Mouse (Mus musculus) neural tube, embryonic 13.5 days (tissue): ENCODE measurements around the gene Pofut1. TPM values are rescaled to one million over a fixed set of nuclear protein-coding genes. Genes with fewer than 3 reads are reported as not detected.

ENCODE experiments used
- ATAC-seq: fragments of 200-750 bp; cut with Nextera tagmentation; 2 replicates; pipeline ENCODE4 v1.8.0; 2017; ENCODE audit warnings: low read depth, mild to moderate bottlenecking, moderate TSS enrichment, moderate library complexity
- H3K27ac ChIP-seq: fragments of 300-500 bp; sonication (generic); replicated peaks from 2 replicates; pipeline ENCODE4 v1.5.1; 2015; ENCODE audit warnings: moderate library complexity, mild to moderate bottlenecking, inconsistent platforms
- H3K27me3 ChIP-seq: fragments of 300-500 bp; sonication (generic); 2 replicates; pipeline ENCODE4 v1.6.1; 2015; ENCODE audit warnings: mild to moderate bottlenecking, inconsistent platforms
- H3K36me3 ChIP-seq: fragments of 300-500 bp; sonication (generic); 2 replicates; pipeline ENCODE4 v1.6.1; 2015; ENCODE audit warnings: mild to moderate bottlenecking, inconsistent platforms
- H3K4me1 ChIP-seq: fragments of 300-500 bp; sonication (generic); replicated peaks from 2 replicates; pipeline ENCODE4 v1.6.1; 2015; ENCODE audit warnings: inconsistent platforms
- H3K4me2 ChIP-seq: fragments of 300-500 bp; sonication (generic); 2 replicates; pipeline ENCODE4 v1.6.1; 2015; ENCODE audit warnings: inconsistent platforms, mild to moderate bottlenecking, moderate library complexity
- H3K4me3 ChIP-seq: fragments of 300-500 bp; sonication (generic); 2 replicates; pipeline ENCODE4 v1.5.1; 2015; ENCODE audit warnings: mild to moderate bottlenecking, inconsistent platforms
- H3K9ac ChIP-seq: fragments of 300-500 bp; sonication (generic); 2 replicates; pipeline ENCODE4 v1.6.1; 2015; ENCODE audit warnings: moderate library complexity, mild to moderate bottlenecking, inconsistent platforms
- H3K9me3 ChIP-seq: fragments of 300-500 bp; sonication (generic); 2 replicates; pipeline ENCODE4 v1.6.1; 2016; ENCODE audit warnings: inconsistent platforms
- WGBS: fragments of 180-500 bp; shearing (Covaris S2); methylation state at CpG from one replicate; pipeline ENCODE4 v1.1.7; 2015; 5-methylcytosine and 5-hydroxymethylcytosine counted together
- polyA plus RNA-seq: library from polyadenylated mRNA; unstranded; fragments of >200 nt; fragmentation: Nextera tagmentation; extraction: Ambion mirVana; gene quantifications from 2 replicates; pipeline ENCODE4 v1.2.1, GENCODE M21; 2015

Gene Pofut1
- polyA plus RNA-seq, 1 experiment from 2014 or later = 5.5 TPM

DNA sequence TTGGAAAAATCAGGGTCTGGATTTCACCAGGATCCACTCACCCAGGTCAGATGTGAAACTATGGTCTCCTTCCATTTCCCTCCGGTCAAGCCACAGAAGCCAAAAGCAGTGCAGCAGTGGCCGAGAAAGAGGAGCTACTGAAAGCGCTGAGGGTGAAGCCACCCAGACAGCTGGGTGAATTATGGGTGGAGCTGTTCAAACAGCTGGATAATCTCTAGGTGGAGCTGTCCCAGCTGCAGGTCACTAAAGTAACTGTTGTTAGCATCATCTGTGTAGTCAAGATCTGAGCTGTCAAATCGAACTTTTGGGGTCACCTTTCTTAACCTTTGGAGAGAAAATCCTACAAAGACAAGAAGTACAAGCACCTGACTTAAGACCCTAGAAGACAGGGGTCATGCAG lies 57.1 kb downstream of the Pofut1 start:
- no peak overlapping the region for H3K4me2 ChIP-seq
- no peak for ATAC-seq
- no peaks in the 10 kb centered on the region for H3K9me3 ChIP-seq
- H3K9ac ChIP-seq = no peak overlapping the region
- H3K4me3 ChIP-seq = no peak overlapping the region
- H3K27ac ChIP-seq = no peak overlapping the region
- 0 out of 2 replicates have a peak, but pooled peaks cover 6% of the 10 kb centered on the region for H3K36me3 ChIP-seq
- peaks cover 19% of the 10 kb centered on the region for H3K4me1 ChIP-seq
- WGBS = 60% methylated on average over 4 of the region's 4 CpGs
- no peaks in the 10 kb centered on the region for H3K27me3 ChIP-seq

DNA sequence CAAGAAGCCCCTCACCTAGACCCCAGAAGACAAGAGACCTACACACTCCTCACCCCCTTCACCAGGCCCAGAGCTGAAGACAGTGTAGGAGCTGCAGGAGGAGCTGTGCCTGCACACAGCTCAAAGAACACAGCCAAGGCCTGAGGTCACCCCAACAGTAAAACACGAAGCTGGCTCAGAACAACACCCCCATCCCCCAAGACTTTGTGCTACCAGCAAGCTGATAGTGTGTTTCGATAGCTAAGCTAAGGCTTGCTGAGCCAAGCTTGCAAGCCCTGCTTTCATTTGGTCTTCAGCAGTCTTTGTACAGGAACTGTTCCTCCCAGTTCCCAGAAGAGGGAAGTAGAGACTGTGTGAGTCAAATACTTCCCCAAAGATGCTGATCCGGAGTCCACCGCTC lies 57.5 kb downstream of the Pofut1 start:
- WGBS = 71% methylated on average over 4 of the region's 4 CpGs
- Histone ChIP-seq H3K27ac (no peak overlapping the region), H3K4me3 (no peak overlapping the region), H3K9me3 (no peaks in the 10 kb centered on the region), H3K4me2 (no peak overlapping the region), H3K9ac (no peak overlapping the region), H3K36me3 (0 out of 2 replicates have a peak, but pooled peaks cover 6% of the 10 kb centered on the region), H3K27me3 (no peaks in the 10 kb centered on the region), H3K4me1 (peaks cover 15% of the 10 kb centered on the region)
- no peak for ATAC-seq

DNA sequence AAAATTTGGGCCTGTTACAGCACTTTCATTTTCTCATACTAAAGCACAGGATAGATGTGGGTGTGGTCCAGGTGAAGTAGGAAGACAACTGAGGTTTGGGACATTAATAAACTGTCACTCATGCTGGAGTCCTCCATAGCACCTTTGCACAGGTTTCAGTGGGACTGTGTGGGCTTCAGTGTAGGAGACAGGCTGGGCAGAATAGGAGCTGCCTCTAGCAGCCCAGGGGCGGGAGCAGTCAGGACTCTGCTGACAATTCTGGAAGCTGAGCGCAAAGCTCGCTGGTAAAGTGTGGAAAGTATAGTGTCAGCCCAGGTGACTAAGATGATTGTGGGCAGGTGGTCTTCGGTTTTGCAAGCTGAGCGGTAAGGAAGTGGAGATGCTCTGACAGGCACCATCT lies 59.8 kb downstream of the Pofut1 start:
- Histone ChIP-seq H3K4me3 (no peak overlapping the region), H3K36me3 (0 out of 2 replicates have a peak, but pooled peaks cover under 1% of the 10 kb centered on the region), H3K4me2 (no peak overlapping the region), H3K9ac (no peak overlapping the region), H3K27ac (no peak overlapping the region), H3K4me1 (peaks cover 19% of the 10 kb centered on the region), H3K27me3 (no peaks in the 10 kb centered on the region), H3K9me3 (no peaks in the 10 kb centered on the region)
- ATAC-seq = no peak
- WGBS = 94% methylated on average over 5 of the region's 5 CpGs

DNA sequence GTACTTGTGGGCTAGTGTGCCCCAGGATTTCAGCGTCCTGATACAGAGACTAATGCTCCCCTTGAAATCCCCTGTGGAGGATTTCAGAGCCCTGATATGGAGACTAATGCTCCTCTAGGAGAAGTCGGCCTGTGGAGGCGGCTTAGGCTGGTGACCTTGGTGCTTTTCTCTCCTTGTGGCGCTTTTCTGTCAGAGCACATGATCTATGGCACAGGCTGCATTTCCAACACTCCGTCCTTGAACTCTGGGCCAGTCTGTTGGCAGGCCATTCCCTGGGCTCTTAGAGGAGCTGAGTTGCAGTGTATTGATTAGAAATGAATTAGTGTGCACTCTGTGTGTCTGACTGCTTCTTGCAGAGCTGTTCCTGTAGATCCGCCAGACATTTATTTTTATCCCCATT lies 63.9 kb downstream of the Pofut1 start:
- Histone ChIP-seq H3K27ac (peak overlapping the region; percentile 68), H3K27me3 (no peaks in the 10 kb centered on the region), H3K4me1 (peaks cover 11% of the 10 kb centered on the region), H3K9ac (no peak overlapping the region), H3K9me3 (no peaks in the 10 kb centered on the region), H3K4me3 (no peak overlapping the region), H3K36me3 (no peaks in the 10 kb centered on the region), H3K4me2 (no peak overlapping the region)
- peak; percentile 76 for ATAC-seq
- 49% methylated on average over 6 of the region's 6 CpGs for WGBS

DNA sequence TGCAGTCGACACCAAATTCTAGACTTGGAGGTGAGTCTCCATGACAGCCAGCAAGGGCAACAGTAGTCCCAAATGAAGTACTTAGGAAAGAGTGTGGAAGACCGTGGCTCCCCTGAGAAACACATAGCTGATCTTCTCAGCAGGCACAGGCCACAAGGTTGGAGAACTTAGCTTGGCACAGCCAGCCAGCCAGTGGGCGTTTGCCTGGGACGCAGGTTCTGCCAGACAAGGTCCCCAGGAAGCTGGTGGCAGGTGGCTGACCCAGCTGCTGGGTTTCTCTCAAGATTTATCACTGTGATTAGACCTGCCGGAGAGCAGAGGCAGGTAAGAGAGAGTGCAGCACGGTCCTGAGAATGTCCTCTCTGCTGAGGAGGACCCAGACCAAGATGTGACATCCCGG lies 67.3 kb downstream of the Pofut1 start:
- 83% methylated on average over 7 of the region's 7 CpGs for WGBS
- no peak for ATAC-seq
- H3K9me3 ChIP-seq = no peaks in the 10 kb centered on the region

DNA sequence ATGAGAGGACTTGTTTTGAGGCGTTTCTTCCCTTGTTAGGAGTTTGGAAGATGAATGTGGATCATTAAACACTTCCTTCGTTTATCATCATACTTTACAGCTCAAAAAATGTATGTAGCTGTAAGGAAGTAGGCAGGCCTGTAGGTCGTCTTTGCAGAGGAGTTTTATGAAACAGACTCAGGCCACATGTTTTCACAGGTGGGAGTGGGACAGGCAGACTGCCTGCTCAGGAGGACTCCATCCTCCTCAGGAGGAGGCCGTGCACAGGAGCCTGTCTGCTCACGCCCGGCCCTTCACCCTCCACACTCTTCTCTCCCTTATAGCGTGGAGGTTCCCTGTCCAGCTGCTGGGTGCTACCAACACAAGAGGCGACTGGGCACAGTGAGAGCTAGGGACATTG lies 67.8 kb downstream of the Pofut1 start:
- peaks cover 6% of the 10 kb centered on the region; the same call in 1 of the 2 replicates for H3K36me3 ChIP-seq
- no peak overlapping the region for H3K9ac ChIP-seq
- no peaks in the 10 kb centered on the region for H3K27me3 ChIP-seq
- peaks cover 11% of the 10 kb centered on the region for H3K4me1 ChIP-seq
- H3K4me3 ChIP-seq = no peak overlapping the region
- H3K9me3 ChIP-seq = no peaks in the 10 kb centered on the region
- no peak overlapping the region for H3K4me2 ChIP-seq
- ATAC-seq = no peak
- 80% methylated on average over 8 of the region's 8 CpGs for WGBS
- H3K27ac ChIP-seq = no peak overlapping the region

More for the DNA sequence above, 67.3 kb downstream of the Pofut1 start:
- Histone ChIP-seq H3K4me2 (no peak overlapping the region), H3K27ac (no peak overlapping the region; the same call in 1 of the 2 replicates), H3K4me3 (no peak overlapping the region), H3K4me1 (peaks cover 11% of the 10 kb centered on the region), H3K27me3 (no peaks in the 10 kb centered on the region), H3K36me3 (peaks cover 6% of the 10 kb centered on the region; the same call in 1 of the 2 replicates), H3K9ac (no peak overlapping the region)

DNA sequence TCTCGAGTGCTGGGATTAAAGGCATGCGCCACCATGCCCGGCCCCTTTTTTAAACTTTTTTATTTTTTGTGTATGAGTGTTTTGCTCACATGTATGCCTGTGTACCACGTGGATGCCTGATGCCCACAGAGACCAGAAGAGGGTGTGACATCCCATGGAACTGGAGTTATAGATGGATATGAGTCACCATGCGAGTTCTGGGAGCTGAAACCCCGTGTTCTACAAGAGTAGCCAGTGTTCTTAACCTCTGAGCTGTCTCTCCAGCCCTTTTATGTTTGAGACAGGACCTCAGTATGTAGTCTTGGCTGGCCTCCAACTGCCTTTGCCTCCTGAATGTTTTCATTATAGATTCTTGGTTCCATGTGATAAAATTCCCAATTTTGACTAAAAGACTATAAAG lies 68.9 kb downstream of the Pofut1 start:
- no peak overlapping the region for H3K4me2 ChIP-seq
- peaks cover 6% of the 10 kb centered on the region; the same call in 1 of the 2 replicates for H3K36me3 ChIP-seq
- H3K27ac ChIP-seq = no peak overlapping the region
- no peak for ATAC-seq
- H3K27me3 ChIP-seq = no peaks in the 10 kb centered on the region
- WGBS = 79% methylated on average over 6 of the region's 6 CpGs
- peaks cover 7% of the 10 kb centered on the region for H3K4me1 ChIP-seq
- H3K9me3 ChIP-seq = no peaks in the 10 kb centered on the region
- no peak overlapping the region for H3K9ac ChIP-seq
- no peak overlapping the region for H3K4me3 ChIP-seq

DNA sequence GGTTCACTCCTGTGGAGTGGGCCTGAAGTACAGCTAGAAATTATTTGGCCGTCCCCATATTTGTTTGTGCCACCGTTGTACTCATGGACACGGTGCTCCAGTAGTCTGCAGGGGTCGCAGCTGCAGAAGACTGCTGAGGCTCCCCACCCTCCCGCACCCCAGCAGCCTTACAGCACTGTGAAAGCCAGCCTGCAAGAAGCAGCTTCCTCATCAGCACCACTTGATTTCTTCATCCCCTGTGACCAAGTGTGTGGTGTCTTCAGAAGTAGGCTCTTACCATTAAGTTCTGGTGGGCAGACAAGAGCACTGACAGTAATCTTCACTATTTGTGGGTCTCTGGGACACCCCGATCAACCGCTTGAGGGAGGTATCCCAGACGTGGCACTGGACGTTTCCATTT lies 71.6 kb downstream of the Pofut1 start:
- Histone ChIP-seq H3K9me3 (no peaks in the 10 kb centered on the region), H3K27me3 (no peaks in the 10 kb centered on the region), H3K4me3 (no peak overlapping the region), H3K36me3 (peaks cover 25% of the 10 kb centered on the region), H3K4me2 (no peak overlapping the region), H3K27ac (no peak overlapping the region), H3K4me1 (peaks cover 4% of the 10 kb centered on the region), H3K9ac (no peak overlapping the region)
- 92% methylated on average over 9 of the region's 9 CpGs for WGBS
- ATAC-seq = no peak

DNA sequence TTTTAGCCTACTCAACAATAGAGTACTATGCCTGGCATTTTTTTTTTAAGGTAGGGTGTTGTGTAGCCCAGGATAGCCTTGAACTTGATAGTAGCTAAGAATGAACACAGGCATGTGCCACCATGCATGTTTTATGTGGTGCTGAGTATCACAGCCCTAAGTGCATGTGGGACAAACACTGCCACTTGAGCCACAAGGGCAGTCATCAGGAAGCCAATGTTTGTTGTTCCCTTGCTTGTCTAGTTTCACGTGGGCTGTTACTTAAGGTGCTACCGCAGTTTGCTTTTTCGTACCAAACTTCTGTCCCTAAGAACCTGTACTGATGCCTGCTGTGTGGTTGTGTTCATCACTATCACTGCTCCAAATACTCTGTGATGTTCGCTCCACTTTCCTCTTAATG lies 77.1 kb downstream of the Pofut1 start:
- H3K27me3 ChIP-seq = no peaks in the 10 kb centered on the region
- no peak overlapping the region for H3K4me3 ChIP-seq
- H3K4me2 ChIP-seq = no peak overlapping the region
- WGBS = 92% methylated on average over 4 of the region's 4 CpGs
- no peak for ATAC-seq
- no peaks in the 10 kb centered on the region for H3K9me3 ChIP-seq
- no peak overlapping the region for H3K9ac ChIP-seq
- no peak overlapping the region for H3K27ac ChIP-seq
- no peaks in the 10 kb centered on the region for H3K4me1 ChIP-seq
- H3K36me3 ChIP-seq = peaks cover 65% of the 10 kb centered on the region

DNA sequence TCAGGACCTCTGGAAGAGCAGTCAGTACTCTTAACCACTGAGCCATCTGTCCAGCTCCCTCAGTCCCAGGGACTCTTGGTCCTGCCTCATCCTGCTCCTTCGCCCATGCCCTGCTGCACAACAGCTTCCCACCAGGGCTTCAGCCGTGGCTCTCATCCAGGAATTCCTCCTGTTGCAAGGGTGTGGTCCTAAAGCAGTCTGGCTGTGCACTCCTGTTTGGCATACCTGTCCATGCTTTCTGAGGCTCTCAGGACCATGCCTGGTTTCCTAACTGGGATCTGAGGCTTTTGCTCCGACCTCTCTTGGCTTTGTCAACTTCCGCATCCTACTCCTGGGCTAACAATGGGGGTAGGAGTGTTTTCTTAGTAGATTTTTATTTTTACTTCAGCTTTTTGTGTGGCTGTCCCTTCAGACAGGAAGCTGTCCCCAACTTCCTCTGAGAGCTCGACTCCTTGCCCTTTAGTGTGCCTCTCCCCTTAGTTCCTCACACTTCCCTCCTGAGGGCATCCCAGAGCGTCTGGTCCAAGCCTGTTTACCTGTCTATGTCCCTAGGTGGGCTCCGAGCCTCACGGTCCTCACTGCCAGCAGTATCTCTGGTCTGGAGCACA lies 77.8 kb downstream of the Pofut1 start:
- no peaks in the 10 kb centered on the region for H3K4me1 ChIP-seq
- no peak overlapping the region for H3K4me3 ChIP-seq
- H3K27ac ChIP-seq = no peak overlapping the region; the same call in 1 of the 2 replicates
- H3K9me3 ChIP-seq = no peaks in the 10 kb centered on the region
- H3K4me2 ChIP-seq = no peak overlapping the region
- 81% methylated on average over 8 of the region's 8 CpGs for WGBS
- H3K27me3 ChIP-seq = no peaks in the 10 kb centered on the region
- peaks cover 71% of the 10 kb centered on the region for H3K36me3 ChIP-seq
- H3K9ac ChIP-seq = no peak overlapping the region
- no peak for ATAC-seq

Other genes with a start within 250 kb of the Pofut1 start
- 192 and 206 TPM in 2 replicates for gene Pdrg1, start 226.1 kb upstream of the Pofut1 start, polyA plus RNA-seq
- gene Xkr7, start 209.7 kb upstream of the Pofut1 start, polyA plus RNA-seq = 1.5 and 2.3 TPM in 2 replicates
- gene Ccm2l, start 175.6 kb upstream of the Pofut1 start, polyA plus RNA-seq = 2.4 and 3.4 TPM in 2 replicates
- gene Hck, start 133.1 kb upstream of the Pofut1 start, polyA plus RNA-seq = 2.3 and 3.1 TPM in 2 replicates
- gene Tm9sf4, start 80.2 kb upstream of the Pofut1 start, polyA plus RNA-seq = 69.7 and 81.7 TPM in 2 replicates
- gene Tspyl3, start 16.1 kb upstream of the Pofut1 start, polyA plus RNA-seq = 20.8 and 21.1 TPM in 2 replicates
- 7.1 and 8.3 TPM in 2 replicates for gene Plagl2, start 107 bp upstream of the Pofut1 start, polyA plus RNA-seq
- gene Kif3b, start 49.9 kb downstream of the Pofut1 start, polyA plus RNA-seq = 16.7 and 17.2 TPM in 2 replicates
- gene Asxl1, start 104.3 kb downstream of the Pofut1 start, polyA plus RNA-seq = 9.8 and 12.1 TPM in 2 replicates